Mouse (Mus musculus): Measurements from ENCODE around the gene Arhgef10l. TPM values are rescaled to one million over a fixed set of nuclear protein-coding genes. Genes with fewer than 3 reads are reported as not detected.

Gene Arhgef10l
- total RNA-seq, 2 experiments from 2014 or later: 43.9 to 52.8 TPM

GRCm38 (mm10) chr4:140631276-140631849, 34.4 kb downstream of the Arhgef10l start:
- peak overlapping the region; percentile 64 for H3K27ac ChIP-seq
- no peak for DNase-seq (ENCODE audit: low spot score in 2 of 2)
- TF ChIP-seq CTCF (conservative IDR thresholded peaks at IDR 0.05): no peak
- no peak overlapping the region for H3K4me3 ChIP-seq

DNA sequence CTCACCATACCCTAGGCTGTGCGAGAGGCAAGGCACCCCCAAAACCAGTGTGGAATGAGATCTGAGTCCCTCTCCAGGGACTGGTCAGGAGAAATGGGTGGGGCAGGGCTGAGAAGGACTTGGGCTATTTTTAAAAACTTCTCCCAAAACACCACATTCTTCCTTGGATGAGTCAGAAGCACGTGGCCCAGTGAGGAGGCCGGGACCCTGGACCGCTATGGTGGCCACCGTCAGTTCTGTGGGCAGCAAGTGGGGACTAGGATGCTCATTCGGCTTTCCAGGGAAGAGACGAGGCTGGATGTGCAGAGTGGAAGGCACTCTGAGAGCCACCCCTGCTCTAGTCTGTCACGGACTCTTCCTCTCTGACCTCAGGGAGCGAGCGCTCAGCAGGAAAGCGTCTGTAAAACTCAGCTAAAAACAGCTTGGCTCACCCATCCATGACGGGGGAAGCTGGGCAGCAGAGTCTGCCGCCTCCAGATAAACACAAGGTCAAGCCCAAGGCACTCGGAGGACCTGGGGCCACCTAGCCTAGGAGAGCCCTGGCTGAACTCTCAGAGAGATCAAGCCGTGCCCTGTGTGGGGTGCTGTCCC, 35.1 kb downstream of the Arhgef10l start:
- H3K27ac ChIP-seq: peak overlapping the region; percentile 64
- no peak for DNase-seq (ENCODE audit: low spot score in 2 of 2)
- TF ChIP-seq CTCF (conservative IDR thresholded peaks at IDR 0.05): no peak
- H3K4me3 ChIP-seq: no peak overlapping the region

- no peak for DNase-seq (ENCODE audit: low spot score in 2 of 2)
- TF ChIP-seq CTCF (conservative IDR thresholded peaks at IDR 0.05): no peak
- Histone ChIP-seq H3K4me3 (no peak overlapping the region), H3K27ac (no peak overlapping the region)
These were observed 35.7 kb downstream of the Arhgef10l start for GRCm38 (mm10) chr4:140630136-140630535.

GRCm38 (mm10) chr4:140628971-140629370, 36.8 kb downstream of the Arhgef10l start:
- Histone ChIP-seq H3K4me3 (no peak overlapping the region), H3K27ac (no peak overlapping the region)
- no peak for TF ChIP-seq CTCF (conservative IDR thresholded peaks at IDR 0.05)
- no peak for DNase-seq (ENCODE audit: low spot score in 2 of 2)

GRCm38 (mm10) chr4:140628412-140628943, 37.3 kb downstream of the Arhgef10l start:
- TF ChIP-seq CTCF (conservative IDR thresholded peaks at IDR 0.05): no peak
- DNase-seq (ENCODE audit: low spot score in 2 of 2): no peak
- no peak overlapping the region; the same call in 1 of the 2 replicates for H3K27ac ChIP-seq
- H3K4me3 ChIP-seq: no peak overlapping the region

GRCm38 (mm10) chr4:140625651-140626525, 39.9 kb downstream of the Arhgef10l start:
- TF ChIP-seq CTCF (conservative IDR thresholded peaks at IDR 0.05): no peak
- no peak for DNase-seq (ENCODE audit: low spot score in 2 of 2)
- Histone ChIP-seq H3K27ac (peak overlapping the region; percentile 83; the same call in 1 of the 2 replicates), H3K4me3 (no peak overlapping the region)

GRCm38 (mm10) chr4:140624468-140625176, 41.2 kb downstream of the Arhgef10l start:
- peak overlapping the region; percentile 83 for H3K27ac ChIP-seq
- DNase-seq (ENCODE audit: low spot score in 2 of 2): peak; percentile 54 to 76
- TF ChIP-seq CTCF (conservative IDR thresholded peaks at IDR 0.05): no peak
- no peak overlapping the region for H3K4me3 ChIP-seq

DNA sequence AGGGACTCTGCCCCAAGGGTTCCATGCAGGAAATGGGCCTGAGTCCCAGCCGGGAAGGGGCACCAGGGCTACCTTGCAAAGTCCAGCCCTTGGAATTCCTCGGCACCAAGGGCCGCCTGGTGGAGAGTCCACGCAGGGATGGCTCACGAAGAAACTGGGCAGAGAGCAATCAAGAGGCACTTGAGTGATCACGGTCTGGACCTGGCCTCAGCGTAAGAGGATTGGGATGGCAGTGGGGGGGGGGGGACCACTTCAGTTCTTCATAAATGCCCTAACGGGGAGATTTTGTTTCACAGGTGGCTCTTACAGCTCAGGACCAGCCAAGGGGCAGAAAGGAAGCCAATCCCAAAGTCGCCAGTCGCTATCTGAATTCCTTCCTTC, 41.7 kb downstream of the Arhgef10l start:
- DNase-seq (ENCODE audit: low spot score in 2 of 2): no peak
- H3K4me3 ChIP-seq: no peak overlapping the region
- peak overlapping the region; percentile 83 for H3K27ac ChIP-seq
- peak; percentile 41 for TF ChIP-seq CTCF (conservative IDR thresholded peaks at IDR 0.05)

DNA sequence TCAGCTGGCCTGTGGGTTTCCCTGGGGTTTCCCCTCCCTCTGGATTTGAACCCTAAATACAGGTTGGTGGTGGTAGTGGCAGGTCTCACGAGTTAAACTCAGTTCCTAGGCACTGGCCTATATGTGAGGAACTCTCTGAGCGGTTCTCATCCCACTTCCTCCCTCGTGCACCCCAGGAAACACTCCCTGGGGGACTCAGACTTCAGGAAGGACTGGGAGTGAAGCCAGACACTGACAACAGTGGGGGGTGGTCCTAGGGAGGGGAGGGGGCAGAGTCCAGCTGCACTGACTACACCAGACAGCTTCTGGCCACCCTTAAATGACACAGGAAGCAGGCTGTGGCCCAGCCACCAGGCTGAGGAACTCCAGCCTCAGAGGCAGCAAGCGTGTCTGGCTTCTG, 43.0 kb downstream of the Arhgef10l start:
- TF ChIP-seq CTCF (conservative IDR thresholded peaks at IDR 0.05): no peak
- no peak for DNase-seq (ENCODE audit: low spot score in 2 of 2)
- H3K27ac ChIP-seq: peak overlapping the region; percentile 83
- no peak overlapping the region for H3K4me3 ChIP-seq

DNA sequence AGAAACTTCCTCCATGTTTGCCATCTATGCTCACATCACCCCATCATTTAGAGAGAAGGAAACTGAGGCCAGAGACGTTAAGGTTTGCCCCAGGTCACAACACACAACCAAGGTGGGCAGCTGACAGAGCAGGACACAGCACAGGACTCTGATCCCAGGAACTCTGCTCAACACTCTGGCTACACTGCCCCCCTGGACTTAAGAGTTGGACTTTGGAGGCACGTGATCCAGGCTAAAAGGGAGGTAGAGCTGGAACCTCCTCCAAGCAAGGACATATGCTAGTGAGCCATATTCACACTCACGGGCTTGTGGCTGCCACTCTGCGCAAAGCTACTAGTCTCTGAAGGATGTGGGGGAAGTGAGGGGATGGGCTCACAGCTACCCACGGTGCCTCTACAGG, 45.3 kb downstream of the Arhgef10l start:
- no peak for TF ChIP-seq CTCF (conservative IDR thresholded peaks at IDR 0.05)
- Histone ChIP-seq H3K4me3 (no peak overlapping the region), H3K27ac (no peak overlapping the region)
- DNase-seq (ENCODE audit: low spot score in 2 of 2): no peak

- DNase-seq (ENCODE audit: low spot score in 2 of 2): no peak
- no peak overlapping the region for H3K4me3 ChIP-seq
- H3K27ac ChIP-seq: peak overlapping the region; percentile 46
- TF ChIP-seq CTCF (conservative IDR thresholded peaks at IDR 0.05): peak; percentile 57
These were observed 48.1 kb downstream of the Arhgef10l start for GRCm38 (mm10) chr4:140617391-140618385.
